Mouse (Mus musculus): ENCODE measurements around the gene Grik4. TPM values are rescaled to one million over a fixed set of nuclear protein-coding genes. Genes with fewer than 3 reads are reported as not detected.

Grik4 gene
- polyA plus RNA-seq, 1 experiment from 2014 or later = 7.3 TPM

- H3K9me3 ChIP-seq = no peaks in the 10 kb centered on the region
- peaks cover 6% of the 10 kb centered on the region; the same call in 1 of the 2 replicates for H3K27me3 ChIP-seq
- WGBS = 54% methylated on average over 4 of the region's 4 CpGs
- H3K9ac ChIP-seq = no peak overlapping the region
- H3K36me3 ChIP-seq = no peaks in the 10 kb centered on the region
- ATAC-seq (ENCODE audit: low FRiP score) = no peak
- H3K27ac ChIP-seq = no peak overlapping the region
- no peak overlapping the region for H3K4me3 ChIP-seq
- peaks cover 24% of the 10 kb centered on the region for H3K4me1 ChIP-seq (replicated peaks)
- no peak overlapping the region for H3K4me2 ChIP-seq
Observed at GRCm38 (mm10) chr9:42631479-42631878, 312.8 kb downstream of the Grik4 start.

- Histone ChIP-seq H3K9me3 (no peaks in the 10 kb centered on the region), H3K36me3 (peaks cover 3% of the 10 kb centered on the region; the same call in 1 of the 2 replicates), H3K4me3 (no peak overlapping the region), H3K4me1 (replicated peaks) (peaks cover 25% of the 10 kb centered on the region), H3K27me3 (0 out of 2 replicates have a peak, but pooled peaks cover 4% of the 10 kb centered on the region), H3K9ac (no peak overlapping the region), H3K27ac (peak overlapping the region; percentile 55; the same call in 1 of the 2 replicates), H3K4me2 (no peak overlapping the region)
- ATAC-seq (ENCODE audit: low FRiP score) = no peak
- WGBS = 18% methylated on average over 6 of the region's 6 CpGs
Observed at GRCm38 (mm10) chr9:42627634-42628033, 316.7 kb downstream of the Grik4 start.

GRCm38 (mm10) chr9:42627146-42627545 is 317.1 kb downstream of the Grik4 start:
- no peak for ATAC-seq (ENCODE audit: low FRiP score)
- Histone ChIP-seq H3K9ac (no peak overlapping the region), H3K27ac (peak overlapping the region; percentile 55; the same call in 1 of the 2 replicates), H3K36me3 (peaks cover 4% of the 10 kb centered on the region; the same call in 1 of the 2 replicates), H3K4me3 (no peak overlapping the region), H3K4me2 (no peak overlapping the region), H3K27me3 (0 out of 2 replicates have a peak, but pooled peaks cover 4% of the 10 kb centered on the region), H3K9me3 (no peaks in the 10 kb centered on the region), H3K4me1 (replicated peaks) (peaks cover 23% of the 10 kb centered on the region)
- WGBS = 51% methylated on average over 8 of the region's 8 CpGs

- no peak overlapping the region for H3K4me2 ChIP-seq
- no peaks in the 10 kb centered on the region for H3K9me3 ChIP-seq
- H3K4me1 ChIP-seq (replicated peaks) = peaks cover 23% of the 10 kb centered on the region
- peaks cover 10% of the 10 kb centered on the region for H3K36me3 ChIP-seq
- H3K4me3 ChIP-seq = no peak overlapping the region
- ATAC-seq (ENCODE audit: low FRiP score) = no peak
- H3K27ac ChIP-seq = no peak overlapping the region
- WGBS = 15% methylated on average over 6 of the region's 6 CpGs
- 0 out of 2 replicates have a peak, but pooled peaks cover 4% of the 10 kb centered on the region for H3K27me3 ChIP-seq
- no peak overlapping the region for H3K9ac ChIP-seq
Observed at GRCm38 (mm10) chr9:42626226-42626775, 318.0 kb downstream of the Grik4 start.

GRCm38 (mm10) chr9:42614409-42614808 is 329.9 kb downstream of the Grik4 start:
- peaks cover 21% of the 10 kb centered on the region for H3K4me1 ChIP-seq (replicated peaks)
- no peaks in the 10 kb centered on the region for H3K36me3 ChIP-seq
- no peaks in the 10 kb centered on the region for H3K9me3 ChIP-seq
- peaks cover 14% of the 10 kb centered on the region; the same call in 1 of the 2 replicates for H3K27me3 ChIP-seq
- ATAC-seq (ENCODE audit: low FRiP score) = no peak
- H3K9ac ChIP-seq = no peak overlapping the region
- H3K4me2 ChIP-seq = no peak overlapping the region
- 70% methylated on average over 10 of the region's 10 CpGs for WGBS
- no peak overlapping the region for H3K4me3 ChIP-seq
- H3K27ac ChIP-seq = no peak overlapping the region

GRCm38 (mm10) chr9:42613827-42614226 is 330.5 kb downstream of the Grik4 start:
- WGBS = 38% methylated on average over 6 of the region's 6 CpGs
- Histone ChIP-seq H3K4me1 (replicated peaks) (peaks cover 21% of the 10 kb centered on the region), H3K27ac (no peak overlapping the region)

GRCm38 (mm10) chr9:42612482-42612991 is 331.8 kb downstream of the Grik4 start:
- H3K9me3 ChIP-seq = no peaks in the 10 kb centered on the region
- H3K27me3 ChIP-seq = peaks cover 11% of the 10 kb centered on the region; the same call in 1 of the 2 replicates
- H3K4me1 ChIP-seq (replicated peaks) = peaks cover 20% of the 10 kb centered on the region
- no peak overlapping the region for H3K9ac ChIP-seq
- no peak overlapping the region for H3K4me3 ChIP-seq
- H3K27ac ChIP-seq = no peak overlapping the region
- 77% methylated on average over 14 of the region's 14 CpGs for WGBS
- H3K36me3 ChIP-seq = no peaks in the 10 kb centered on the region
- no peak overlapping the region for H3K4me2 ChIP-seq
- ATAC-seq (ENCODE audit: low FRiP score) = no peak

More at GRCm38 (mm10) chr9:42613827-42614226, 330.5 kb downstream of the Grik4 start:
- Histone ChIP-seq H3K4me2 (no peak overlapping the region), H3K4me3 (no peak overlapping the region), H3K9me3 (no peaks in the 10 kb centered on the region), H3K9ac (no peak overlapping the region), H3K27me3 (peaks cover 14% of the 10 kb centered on the region; the same call in 1 of the 2 replicates), H3K36me3 (no peaks in the 10 kb centered on the region)
- ATAC-seq (ENCODE audit: low FRiP score) = no peak

GRCm38 (mm10) chr9:42601445-42601844 is 342.8 kb downstream of the Grik4 start:
- no peak overlapping the region for H3K9ac ChIP-seq
- H3K4me3 ChIP-seq = no peak overlapping the region
- H3K27me3 ChIP-seq = no peaks in the 10 kb centered on the region
- H3K4me1 ChIP-seq (replicated peaks) = peaks cover 8% of the 10 kb centered on the region
- H3K36me3 ChIP-seq = no peaks in the 10 kb centered on the region
- no peaks in the 10 kb centered on the region for H3K9me3 ChIP-seq
- H3K4me2 ChIP-seq = no peak overlapping the region
- peak; percentile 54; the same call in 1 of the 2 replicates for ATAC-seq (ENCODE audit: low FRiP score)
- 43% methylated on average over 3 of the region's 3 CpGs for WGBS
- H3K27ac ChIP-seq = no peak overlapping the region

GRCm38 (mm10) chr9:42597525-42597924 is 346.8 kb downstream of the Grik4 start:
- peaks cover 8% of the 10 kb centered on the region for H3K4me1 ChIP-seq (replicated peaks)
- H3K4me3 ChIP-seq = no peak overlapping the region
- no peak overlapping the region for H3K27ac ChIP-seq
- ATAC-seq (ENCODE audit: low FRiP score) = no peak
- no peaks in the 10 kb centered on the region for H3K27me3 ChIP-seq
- H3K36me3 ChIP-seq = no peaks in the 10 kb centered on the region
- 68% methylated on average over 9 of the region's 9 CpGs for WGBS
- no peak overlapping the region for H3K9ac ChIP-seq
- H3K4me2 ChIP-seq = no peak overlapping the region
- H3K9me3 ChIP-seq = no peaks in the 10 kb centered on the region

- WGBS = 59% methylated on average over 7 of the region's 7 CpGs
- H3K4me3 ChIP-seq = no peak overlapping the region
- H3K4me1 ChIP-seq (replicated peaks) = peaks cover 21% of the 10 kb centered on the region
- no peak overlapping the region for H3K9ac ChIP-seq
- no peak overlapping the region for H3K4me2 ChIP-seq
- peaks cover 14% of the 10 kb centered on the region; the same call in 1 of the 2 replicates for H3K27me3 ChIP-seq
- no peaks in the 10 kb centered on the region for H3K9me3 ChIP-seq
- ATAC-seq (ENCODE audit: low FRiP score) = no peak
- H3K36me3 ChIP-seq = peaks cover 3% of the 10 kb centered on the region; the same call in 1 of the 2 replicates
- H3K27ac ChIP-seq = no peak overlapping the region
Observed at GRCm38 (mm10) chr9:42578511-42578910, 365.8 kb downstream of the Grik4 start.

- no peak for ATAC-seq (ENCODE audit: low FRiP score)
- Histone ChIP-seq H3K27me3 (peaks cover 14% of the 10 kb centered on the region; the same call in 1 of the 2 replicates), H3K9me3 (no peaks in the 10 kb centered on the region), H3K9ac (no peak overlapping the region), H3K36me3 (peaks cover 3% of the 10 kb centered on the region; the same call in 1 of the 2 replicates), H3K4me3 (no peak overlapping the region), H3K4me2 (no peak overlapping the region), H3K27ac (no peak overlapping the region), H3K4me1 (replicated peaks) (peaks cover 25% of the 10 kb centered on the region)
- WGBS = 67% methylated on average over 7 of the region's 7 CpGs
Observed at GRCm38 (mm10) chr9:42578106-42578505, 366.2 kb downstream of the Grik4 start.

- Histone ChIP-seq H3K27me3 (peaks cover 14% of the 10 kb centered on the region; the same call in 1 of the 2 replicates), H3K36me3 (no peaks in the 10 kb centered on the region), H3K4me2 (peak overlapping the region; percentile 34), H3K27ac (peak overlapping the region; percentile 55), H3K4me3 (no peak overlapping the region), H3K4me1 (replicated peaks) (peaks cover 34% of the 10 kb centered on the region), H3K9ac (peak overlapping the region; percentile 39), H3K9me3 (no peaks in the 10 kb centered on the region)
- ATAC-seq (ENCODE audit: low FRiP score) = peak; percentile 40
- 39% methylated on average over 14 of the region's 14 CpGs for WGBS
Observed at GRCm38 (mm10) chr9:42573616-42574350, 370.5 kb downstream of the Grik4 start.
